Mouse (Mus musculus) brain, embryonic 14.5 days (tissue): ENCODE measurements at regions not wholly inside any gene's neighbourhood (a gene's known extent, or its start where the extent isn't known, plus 50 kb on each side); places are given as distances from the start of the nearest gene placed in this dataset.

Experiments used
- DNase-seq: peaks from one replicate; pipeline ENCODE4 v3.0.0-alpha.2; 2011; ENCODE audit warnings: low read depth
- CTCF ChIP-seq: fragments of 200-500 bp; IDR thresholded peaks from 2 replicates; pipeline ENCODE4 v1.5.1; 2012; ENCODE audit warnings: inconsistent platforms, mild to moderate bottlenecking, moderate library complexity, borderline replicate concordance; ENCODE audit not compliant: insufficient read depth, insufficient read length; ENCODE audit errors: extremely low read depth
- POLR2A ChIP-seq: fragments of 200-500 bp; IDR thresholded peaks from 2 replicates; pipeline ENCODE4 v1.6.1; 2012; ENCODE audit warnings: mild to moderate bottlenecking, inconsistent platforms, borderline replicate concordance; ENCODE audit not compliant: poor library complexity, insufficient read depth, insufficient read length, severe bottlenecking; ENCODE audit errors: extremely low read depth

- TF ChIP-seq CTCF, result no peak
- TF ChIP-seq POLR2A, result no peak
- peak; percentile 15 for DNase-seq
Observed at GRCm38 (mm10) chr2:138640654-138641053, 384.3 kb downstream of the Btbd3 start.

GRCm38 (mm10) chr2:138641335-138641734, 385.0 kb downstream of the Btbd3 start:
- TF ChIP-seq POLR2A (no peak), CTCF (no peak)
- DNase-seq, result peak; percentile 44

DNA sequence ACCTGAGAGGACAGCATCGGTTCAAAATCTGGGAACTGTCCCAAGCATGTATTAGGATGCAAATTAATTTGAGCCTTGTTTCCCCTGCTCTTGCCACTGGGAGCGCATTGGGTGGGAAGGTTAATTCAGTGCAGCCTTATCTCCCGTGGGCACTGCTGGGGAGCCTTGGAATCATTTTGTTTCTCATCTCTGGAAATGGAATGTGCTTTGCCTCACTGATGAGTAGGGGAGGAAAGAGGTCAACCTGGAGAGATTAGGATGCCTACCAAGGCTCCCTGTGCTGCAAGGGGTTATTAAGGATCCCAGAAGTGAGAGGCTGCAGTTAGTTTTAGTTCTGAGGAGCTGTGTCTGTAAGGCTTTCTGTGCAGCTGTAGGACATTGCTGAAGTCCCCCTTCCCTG, 392.3 kb downstream of the Btbd3 start:
- DNase-seq, result peak; percentile 42
- TF ChIP-seq CTCF, result peak; percentile 17; the same call in 1 of the 2 replicates
- TF ChIP-seq POLR2A, result no peak

DNA sequence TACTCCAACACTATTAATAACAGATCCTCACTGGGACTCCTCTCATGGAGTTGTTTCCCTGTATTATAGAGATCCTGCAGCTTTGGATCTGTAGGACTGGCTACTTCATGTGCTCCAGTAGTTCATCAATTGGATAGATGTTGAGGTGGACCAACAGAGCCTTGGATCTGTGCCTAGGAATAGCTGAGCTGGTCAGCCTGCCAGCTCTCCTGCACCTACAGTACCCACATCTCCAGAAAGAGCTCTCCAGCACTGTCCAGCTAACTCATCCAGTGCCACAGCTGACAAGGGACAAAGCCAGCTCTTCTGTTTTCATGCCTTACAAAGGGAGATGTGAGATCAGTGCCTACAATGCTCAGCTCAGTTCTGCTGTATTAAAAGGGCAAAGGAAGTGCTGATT, 403.0 kb downstream of the Btbd3 start:
- DNase-seq, result no peak
- no peak for TF ChIP-seq POLR2A
- no peak for TF ChIP-seq CTCF

- no peak for TF ChIP-seq POLR2A
- TF ChIP-seq CTCF, result no peak
- peak; percentile 61 for DNase-seq
Observed at GRCm38 (mm10) chr2:138670307-138670706, 413.9 kb downstream of the Btbd3 start.

DNA sequence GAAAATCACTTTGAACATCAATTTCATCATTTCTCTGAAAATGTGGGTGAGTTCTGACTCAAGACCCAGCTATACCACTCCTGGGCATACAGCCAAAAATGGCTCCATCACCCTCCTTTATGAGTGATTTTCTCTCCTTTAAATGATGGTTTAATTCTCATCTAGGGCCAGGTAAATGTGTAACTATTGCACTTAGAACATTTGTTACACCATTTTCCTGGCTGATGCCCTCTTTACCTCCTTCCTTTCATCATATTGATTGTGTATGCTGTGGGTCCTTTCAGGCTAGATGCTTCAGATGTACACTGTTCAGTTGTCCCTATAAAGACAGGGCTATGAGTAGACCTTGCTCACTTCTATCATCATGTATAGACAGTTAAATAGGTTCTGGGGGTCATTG, 418.4 kb downstream of the Btbd3 start:
- no peak for DNase-seq
- TF ChIP-seq POLR2A (no peak), CTCF (no peak)

- TF ChIP-seq POLR2A (no peak), CTCF (no peak)
- DNase-seq, result no peak
Observed at GRCm38 (mm10) chr2:138675229-138676065, 419.1 kb downstream of the Btbd3 start.

- TF ChIP-seq CTCF (no peak), POLR2A (no peak)
- peak; percentile 93 for DNase-seq
Observed at GRCm38 (mm10) chr2:138688140-138688871, 431.9 kb downstream of the Btbd3 start.

- no peak for DNase-seq
- no peak for TF ChIP-seq CTCF
- no peak for TF ChIP-seq POLR2A
Observed at GRCm38 (mm10) chr2:138689497-138689896, 433.1 kb downstream of the Btbd3 start.

DNA sequence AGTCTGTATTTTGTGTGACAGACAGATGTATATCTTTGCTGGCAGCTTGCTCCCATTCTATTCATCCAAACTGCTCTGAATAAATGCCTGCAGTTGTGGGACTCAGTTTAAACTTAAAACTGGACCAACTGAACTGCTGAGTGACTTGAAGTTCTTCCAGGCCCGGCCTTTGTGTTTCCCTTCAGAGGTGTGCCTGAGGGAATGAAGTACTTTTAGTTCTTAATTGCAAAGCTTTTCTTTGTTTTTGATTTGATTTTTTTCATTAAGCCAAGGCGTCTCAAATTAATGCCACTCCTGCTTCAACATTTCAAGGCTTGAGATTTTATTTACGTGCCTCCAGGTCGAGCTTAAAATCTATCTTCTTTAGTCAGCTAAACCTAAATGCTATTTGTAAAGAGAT, 446.4 kb downstream of the Btbd3 start:
- no peak for DNase-seq
- no peak for TF ChIP-seq POLR2A
- no peak for TF ChIP-seq CTCF

DNA sequence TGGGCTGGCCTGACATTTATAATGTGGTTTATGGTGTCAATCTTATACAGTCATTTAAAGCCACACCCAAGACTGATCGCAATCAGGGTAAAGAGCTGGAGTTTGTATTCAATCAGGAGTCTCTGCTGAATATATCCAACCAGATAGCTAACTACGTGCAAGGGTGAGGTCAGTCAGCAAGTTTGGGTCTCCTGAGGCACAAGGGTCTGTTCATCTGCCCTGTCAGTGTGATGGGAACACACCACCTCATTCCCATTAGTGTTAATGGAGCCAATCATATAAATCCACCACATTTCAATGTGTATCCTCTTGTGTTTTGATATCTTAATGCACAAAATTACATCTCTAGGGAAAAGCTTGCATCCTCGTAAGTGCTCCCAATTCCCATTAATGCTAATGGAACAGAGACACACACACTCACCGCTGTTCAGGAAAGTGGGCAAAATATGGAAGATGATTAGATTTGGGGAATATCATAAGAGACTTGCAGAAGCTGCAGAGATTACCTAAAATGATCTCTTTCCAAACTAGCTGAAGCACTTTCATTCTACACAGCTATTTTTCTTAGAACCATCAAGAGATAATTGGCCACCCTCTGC, 447.7 kb downstream of the Btbd3 start:
- no peak for TF ChIP-seq CTCF
- no peak for TF ChIP-seq POLR2A
- peak; percentile 27 for DNase-seq
